Mouse (Mus musculus) lung, postnatal 0 days (tissue): ENCODE results near the gene Stard8.

Experiments
- CTCF ChIP-seq: IDR thresholded peaks from 2 replicates; pipeline ENCODE4 v1.5.1; 2016; ENCODE audit warnings: antibody characterized with exemption, mild to moderate bottlenecking
- EP300 ChIP-seq: IDR thresholded peaks from 2 replicates; pipeline ENCODE4 v1.6.1; 2016; ENCODE audit warnings: antibody characterized with exemption, mild to moderate bottlenecking, control low read depth

DNA sequence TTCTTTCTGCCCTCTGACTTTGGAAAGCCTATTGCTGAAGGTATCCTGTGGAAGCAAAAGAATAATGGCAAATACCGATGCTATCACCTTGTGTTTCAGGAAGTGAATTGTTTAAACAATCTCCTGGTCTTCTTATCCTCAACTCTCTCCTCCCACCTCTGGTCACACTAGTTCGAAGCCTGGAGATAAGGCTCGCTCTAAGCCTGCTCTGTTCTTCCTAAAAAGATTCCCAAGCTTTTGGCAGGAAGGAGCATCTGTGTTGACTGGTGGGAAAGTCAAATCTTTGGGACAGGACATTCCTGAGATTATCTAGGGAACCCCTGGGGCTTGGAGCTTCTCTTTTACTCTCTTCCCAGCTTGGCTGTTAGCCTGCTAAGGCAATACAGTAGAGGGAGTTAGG is 8.2 kb downstream of the Stard8 start:
- TF ChIP-seq CTCF (no peak), EP300 (no peak)
